Mouse (Mus musculus) forebrain, embryonic 12.5 days (tissue): ENCODE measurements around the gene Lrg1. TPM values are rescaled to one million over a fixed set of nuclear protein-coding genes. Genes with fewer than 3 reads are reported as not detected.
A peak's percentile ranks its signal among the peaks of the same experiment; 100 is the strongest.

ENCODE experiments used
- ATAC-seq: fragments of 200-750 bp; cut with Nextera tagmentation; 2 replicates; pipeline ENCODE4 v1.8.0; 2017; ENCODE audit warnings: moderate TSS enrichment; ENCODE audit not compliant: low FRiP score
- H3K27ac ChIP-seq: fragments of 300-500 bp; sonication (generic); 2 replicates; pipeline ENCODE4 v1.5.1; 2016; ENCODE audit warnings: mild to moderate bottlenecking
- H3K27me3 ChIP-seq: fragments of 300-500 bp; sonication (generic); 2 replicates; pipeline ENCODE4 v1.6.1; 2016; ENCODE audit warnings: mild to moderate bottlenecking
- H3K36me3 ChIP-seq: fragments of 300-500 bp; sonication (generic); replicated peaks from 2 replicates; pipeline ENCODE4 v1.6.1; 2016; ENCODE audit warnings: mild to moderate bottlenecking
- H3K4me1 ChIP-seq: fragments of 300-500 bp; sonication (generic); 2 replicates; pipeline ENCODE4 v1.6.1; 2016
- H3K4me2 ChIP-seq: fragments of 300-500 bp; sonication (generic); 2 replicates; pipeline ENCODE4 v1.6.1; 2016; ENCODE audit warnings: mild to moderate bottlenecking, moderate library complexity
- H3K4me3 ChIP-seq: fragments of 300-500 bp; sonication (generic); replicated peaks from 2 replicates; pipeline ENCODE4 v1.5.1; 2016; ENCODE audit warnings: mild to moderate bottlenecking
- H3K9ac ChIP-seq: fragments of 300-500 bp; sonication (generic); 2 replicates; pipeline ENCODE4 v1.6.1; 2016; ENCODE audit warnings: mild to moderate bottlenecking
- H3K9me3 ChIP-seq: fragments of 300-500 bp; sonication (generic); 2 replicates; pipeline ENCODE4 v1.6.1; 2016
- WGBS: fragments of 180-500 bp; shearing (Covaris S2); methylation state at CpG from one replicate; pipeline ENCODE4 v1.1.7; 2016; 5-methylcytosine and 5-hydroxymethylcytosine counted together
- polyA plus RNA-seq: library from polyadenylated mRNA; unstranded; fragments of >200 nt; fragmentation: Nextera tagmentation; extraction: Ambion mirVana; gene quantifications from 2 replicates; pipeline ENCODE4 v1.2.1, GENCODE M21; 2016

The Lrg1 gene
- polyA plus RNA-seq, 1 experiment from 2014 or later: 0.27 TPM

- 21% methylated on average over 20 of the region's 21 CpGs for WGBS
- Histone ChIP-seq H3K9ac (0 out of 2 replicates have a peak overlapping the region, but pooled peaks have one; percentile 12), H3K4me1 (peaks cover 22% of the 10 kb centered on the region), H3K4me3 (peak overlapping the region; percentile 19; the same call in 1 of the 2 replicates), H3K4me2 (peak overlapping the region; percentile 48), H3K9me3 (no peaks in the 10 kb centered on the region), H3K36me3 (peaks cover 8% of the 10 kb centered on the region; the same call in 1 of the 2 replicates), H3K27me3 (peaks cover 41% of the 10 kb centered on the region), H3K27ac (no peak overlapping the region)
- ATAC-seq: no peak
Measured at GRCm38 (mm10) chr17:56133457-56134363, 11.9 kb upstream of the Lrg1 start.

- peaks cover 15% of the 10 kb centered on the region for H3K4me1 ChIP-seq
- no peak for ATAC-seq
- 4% methylated on average over 14 of the region's 14 CpGs for WGBS
- no peak overlapping the region for H3K4me3 ChIP-seq
- H3K27me3 ChIP-seq: peaks cover 33% of the 10 kb centered on the region
- no peaks in the 10 kb centered on the region for H3K9me3 ChIP-seq
- no peak overlapping the region for H3K4me2 ChIP-seq
- H3K9ac ChIP-seq: no peak overlapping the region
- no peak overlapping the region for H3K27ac ChIP-seq
- H3K36me3 ChIP-seq: peaks cover 8% of the 10 kb centered on the region; the same call in 1 of the 2 replicates
Measured at GRCm38 (mm10) chr17:56132661-56133060, 10.9 kb upstream of the Lrg1 start.

GRCm38 (mm10) chr17:56131814-56132213 is 10.0 kb upstream of the Lrg1 start:
- ATAC-seq: 0 out of 2 replicates have a peak, but pooled peaks have one; percentile 24
- peaks cover 28% of the 10 kb centered on the region for H3K27me3 ChIP-seq
- WGBS: 41% methylated on average over 7 of the region's 7 CpGs

GRCm38 (mm10) chr17:56131136-56131535 is 9.3 kb upstream of the Lrg1 start:
- Histone ChIP-seq H3K36me3 (peaks cover 9% of the 10 kb centered on the region; the same call in 1 of the 2 replicates), H3K27ac (no peak overlapping the region), H3K4me3 (no peak overlapping the region), H3K4me2 (no peak overlapping the region), H3K4me1 (peaks cover 15% of the 10 kb centered on the region), H3K9ac (no peak overlapping the region), H3K9me3 (no peaks in the 10 kb centered on the region), H3K27me3 (peaks cover 26% of the 10 kb centered on the region)
- no peak for ATAC-seq
- 89% methylated on average over 10 of the region's 10 CpGs for WGBS

More at GRCm38 (mm10) chr17:56131814-56132213, 10.0 kb upstream of the Lrg1 start:
- H3K36me3 ChIP-seq: peaks cover 8% of the 10 kb centered on the region; the same call in 1 of the 2 replicates
- H3K9me3 ChIP-seq: no peaks in the 10 kb centered on the region
- H3K27ac ChIP-seq: no peak overlapping the region
- H3K4me3 ChIP-seq: no peak overlapping the region
- peaks cover 15% of the 10 kb centered on the region for H3K4me1 ChIP-seq
- no peak overlapping the region for H3K9ac ChIP-seq
- H3K4me2 ChIP-seq: no peak overlapping the region

- Histone ChIP-seq H3K27ac (no peak overlapping the region), H3K9me3 (no peaks in the 10 kb centered on the region; the same call in 1 of the 2 replicates), H3K9ac (no peak overlapping the region), H3K36me3 (peaks cover 12% of the 10 kb centered on the region; the same call in 1 of the 2 replicates), H3K4me1 (peaks cover 10% of the 10 kb centered on the region), H3K4me3 (no peak overlapping the region), H3K4me2 (no peak overlapping the region), H3K27me3 (peaks cover 36% of the 10 kb centered on the region)
- WGBS: 89% methylated on average over 15 of the region's 15 CpGs
- no peak for ATAC-seq
Measured at GRCm38 (mm10) chr17:56128246-56128645, 6.4 kb upstream of the Lrg1 start.

- H3K27ac ChIP-seq: no peak overlapping the region
- 77% methylated on average over 11 of the region's 11 CpGs for WGBS
- H3K4me1 ChIP-seq: peaks cover 10% of the 10 kb centered on the region
- peaks cover 9% of the 10 kb centered on the region for H3K9me3 ChIP-seq
- peaks cover 56% of the 10 kb centered on the region for H3K27me3 ChIP-seq
- no peak overlapping the region for H3K4me2 ChIP-seq
- peaks cover 12% of the 10 kb centered on the region; the same call in 1 of the 2 replicates for H3K36me3 ChIP-seq
- no peak overlapping the region for H3K9ac ChIP-seq
- no peak overlapping the region for H3K4me3 ChIP-seq
- no peak for ATAC-seq
Measured at GRCm38 (mm10) chr17:56126175-56126574, 4.4 kb upstream of the Lrg1 start.

- Histone ChIP-seq H3K4me3 (no peak overlapping the region), H3K36me3 (peaks cover 4% of the 10 kb centered on the region; the same call in 1 of the 2 replicates), H3K27me3 (peaks cover 66% of the 10 kb centered on the region), H3K9me3 (peaks cover 9% of the 10 kb centered on the region), H3K9ac (no peak overlapping the region), H3K27ac (no peak overlapping the region), H3K4me1 (peaks cover 13% of the 10 kb centered on the region), H3K4me2 (no peak overlapping the region)
- WGBS: 85% methylated on average over 4 of the region's 4 CpGs
- no peak for ATAC-seq
Measured at GRCm38 (mm10) chr17:56125276-56125630, 3.5 kb upstream of the Lrg1 start.

GRCm38 (mm10) chr17:56124377-56125275 is 2.8 kb upstream of the Lrg1 start:
- H3K4me2 ChIP-seq: peak overlapping the region; percentile 57
- peaks cover 9% of the 10 kb centered on the region for H3K9me3 ChIP-seq
- H3K36me3 ChIP-seq: peaks cover 4% of the 10 kb centered on the region; the same call in 1 of the 2 replicates
- peaks cover 72% of the 10 kb centered on the region for H3K27me3 ChIP-seq
- H3K9ac ChIP-seq: peak overlapping the region; percentile 22
- ATAC-seq: 0 out of 2 replicates have a peak, but pooled peaks have one; percentile 15
- peaks cover 16% of the 10 kb centered on the region for H3K4me1 ChIP-seq
- 10% methylated on average over 59 of the region's 59 CpGs for WGBS
- H3K27ac ChIP-seq: no peak overlapping the region
- H3K4me3 ChIP-seq: peak overlapping the region; percentile 36

GRCm38 (mm10) chr17:56123681-56124340 is 2.0 kb upstream of the Lrg1 start:
- H3K4me3 ChIP-seq: peak overlapping the region; percentile 36
- H3K9me3 ChIP-seq: peaks cover 9% of the 10 kb centered on the region
- peak overlapping the region; percentile 22 for H3K9ac ChIP-seq
- ATAC-seq: 0 out of 2 replicates have a peak, but pooled peaks have one; percentile 9
- 53% methylated on average over 59 of the region's 59 CpGs for WGBS
- H3K27me3 ChIP-seq: peaks cover 80% of the 10 kb centered on the region
- no peak overlapping the region for H3K27ac ChIP-seq
- peaks cover 16% of the 10 kb centered on the region for H3K4me1 ChIP-seq
- H3K4me2 ChIP-seq: peak overlapping the region; percentile 57
- H3K36me3 ChIP-seq: peaks cover 4% of the 10 kb centered on the region; the same call in 1 of the 2 replicates

GRCm38 (mm10) chr17:56123161-56123560 is 1.4 kb upstream of the Lrg1 start:
- H3K27ac ChIP-seq: no peak overlapping the region
- H3K4me2 ChIP-seq: no peak overlapping the region
- H3K27me3 ChIP-seq: peaks cover 86% of the 10 kb centered on the region
- peaks cover 4% of the 10 kb centered on the region; the same call in 1 of the 2 replicates for H3K36me3 ChIP-seq
- 94% methylated on average over 12 of the region's 12 CpGs for WGBS
- peaks cover 16% of the 10 kb centered on the region for H3K4me1 ChIP-seq
- no peak overlapping the region for H3K4me3 ChIP-seq
- no peak for ATAC-seq
- H3K9ac ChIP-seq: no peak overlapping the region
- peaks cover 9% of the 10 kb centered on the region for H3K9me3 ChIP-seq
